Mouse (Mus musculus) lung, embryonic 16.5 days (tissue): ENCODE measurements at regions not wholly inside any gene's neighbourhood (a gene's known extent, or its start where the extent isn't known, plus 50 kb on each side); places are given as distances from the start of the nearest gene placed in this dataset.
"Not testable (repeated sequence)": the region's sequence is repeated elsewhere in the genome, so short reads cannot be mapped to it uniquely, and the experiment has no call there.

ENCODE experiments used
- ATAC-seq: fragments of 200-750 bp; cut with Nextera tagmentation; 2 replicates; pipeline ENCODE4 v1.8.0; 2017; ENCODE audit warnings: low read depth, mild to moderate bottlenecking, moderate library complexity
- H3K27ac ChIP-seq: fragments of 300-500 bp; sonication (generic); 2 replicates; pipeline ENCODE4 v1.5.1; 2014; ENCODE audit warnings: mild to moderate bottlenecking, control low read depth, low read length
- H3K27me3 ChIP-seq: fragments of 300-500 bp; sonication (generic); 2 replicates; pipeline ENCODE4 v1.6.1; 2014; ENCODE audit warnings: low read depth, low read length, mixed read lengths; ENCODE audit not compliant: control insufficient read depth, insufficient read depth
- H3K36me3 ChIP-seq: fragments of 300-500 bp; sonication (generic); 2 replicates; pipeline ENCODE4 v1.6.1; 2014; ENCODE audit warnings: low read length; ENCODE audit not compliant: control insufficient read depth, insufficient read depth
- H3K4me1 ChIP-seq: fragments of 300-500 bp; sonication (generic); replicated peaks from 2 replicates; pipeline ENCODE4 v1.6.1; 2014; ENCODE audit warnings: low read length, mixed read lengths; ENCODE audit not compliant: control insufficient read depth, insufficient read depth
- H3K4me2 ChIP-seq: fragments of 300-500 bp; sonication (generic); 2 replicates; pipeline ENCODE4 v1.6.1; 2014; ENCODE audit warnings: low read depth, low read length, control low read depth
- H3K4me3 ChIP-seq: fragments of 300-500 bp; sonication (generic); 2 replicates; pipeline ENCODE4 v1.5.1; 2014; ENCODE audit warnings: mild to moderate bottlenecking, low read length, control low read depth
- H3K9ac ChIP-seq: fragments of 300-500 bp; sonication (generic); 2 replicates; pipeline ENCODE4 v1.6.1; 2014; ENCODE audit warnings: low read length, control low read depth
- H3K9me3 ChIP-seq: fragments of 300-500 bp; sonication (generic); 2 replicates; pipeline ENCODE4 v1.6.1; 2016; ENCODE audit warnings: low read length; ENCODE audit not compliant: control insufficient read depth
- WGBS: fragments of 180-500 bp; shearing (Covaris S2); extraction: QIAGEN DNeasy Blood & Tissue Kit; methylation state at CpG from one replicate; pipeline ENCODE4 v1.1.7; 2014; 5-methylcytosine and 5-hydroxymethylcytosine counted together

DNA sequence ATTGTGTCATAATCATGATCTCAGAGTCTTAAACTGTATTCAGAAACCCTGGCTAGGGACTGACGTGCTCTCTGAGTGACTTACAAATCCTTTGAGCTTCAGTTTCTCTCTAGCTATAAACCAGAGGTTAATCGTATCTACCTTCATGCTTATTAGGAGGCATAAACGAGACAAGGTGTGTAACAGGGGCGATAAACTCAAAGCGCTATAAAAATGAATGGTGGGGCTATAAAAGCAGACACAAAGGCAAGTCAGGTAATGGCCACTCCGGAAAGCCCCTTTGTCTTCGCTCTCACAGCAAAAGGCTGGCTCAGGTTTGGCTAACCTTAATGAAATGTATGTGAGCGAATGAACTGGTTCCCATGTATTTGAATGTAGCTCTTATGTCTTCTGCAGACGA, 94.6 kb downstream of the Gm9817 start:
- Histone ChIP-seq H3K9me3 (no peaks in the 10 kb centered on the region), H3K36me3 (no peaks in the 10 kb centered on the region), H3K4me3 (no peak overlapping the region), H3K4me2 (no peak overlapping the region), H3K4me1 (no peaks in the 10 kb centered on the region), H3K27me3 (no peaks in the 10 kb centered on the region), H3K27ac (no peak overlapping the region), H3K9ac (no peak overlapping the region)
- 90% methylated on average over 9 of the region's 9 CpGs for WGBS
- ATAC-seq, result no peak

DNA sequence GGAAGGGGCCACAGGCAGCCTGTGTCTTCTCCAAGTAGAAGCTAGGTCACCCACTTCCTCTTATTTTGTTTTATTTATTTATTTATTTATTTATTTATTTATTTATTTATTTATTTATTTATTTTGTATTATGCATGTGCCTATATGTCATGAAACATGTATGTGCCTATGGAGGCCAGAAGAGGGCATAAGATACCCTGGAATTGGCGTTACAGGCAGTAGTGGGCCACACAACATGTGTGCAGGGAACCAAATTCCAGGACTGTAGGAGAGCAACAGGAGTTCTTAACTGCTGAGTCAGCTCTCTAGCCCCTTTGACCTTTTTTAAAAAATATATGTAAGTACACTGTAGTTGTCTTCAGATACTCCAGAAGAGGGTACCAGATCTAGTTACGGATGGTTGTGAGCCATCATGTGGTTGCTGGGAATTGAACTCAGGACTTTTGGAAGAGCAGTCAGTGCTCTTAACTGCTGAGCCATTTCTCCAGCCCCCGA, 97.3 kb downstream of the Gm9817 start:
- H3K4me1 ChIP-seq, ATAC-seq, H3K9ac ChIP-seq, H3K36me3 ChIP-seq, H3K27me3 ChIP-seq, H3K4me3 ChIP-seq, H3K9me3 ChIP-seq, H3K27ac ChIP-seq, H3K4me2 ChIP-seq: not testable (repeated sequence)
- WGBS, result 91% methylated on average over 3 of the region's 3 CpGs

GRCm38 (mm10) chr13:45181529-45182230, 103.2 kb downstream of the Gm9817 start:
- 86% methylated on average over 1 of the region's 1 CpGs for whole genome bisulfite sequencing
- no peaks in the 10 kb centered on the region for H3K9me3 ChIP-seq
- H3K27ac ChIP-seq, result no peak overlapping the region
- no peak overlapping the region for H3K4me2 ChIP-seq
- no peak overlapping the region for H3K4me3 ChIP-seq
- no peak for ATAC-seq
- H3K36me3 ChIP-seq, result no peaks in the 10 kb centered on the region
- H3K4me1 ChIP-seq, result no peaks in the 10 kb centered on the region
- no peaks in the 10 kb centered on the region for H3K27me3 ChIP-seq
- no peak overlapping the region for H3K9ac ChIP-seq

- Histone ChIP-seq H3K4me2 (no peak overlapping the region), H3K4me3 (no peak overlapping the region), H3K4me1 (no peaks in the 10 kb centered on the region), H3K9ac (no peak overlapping the region), H3K36me3 (no peaks in the 10 kb centered on the region), H3K27me3 (no peaks in the 10 kb centered on the region), H3K9me3 (no peaks in the 10 kb centered on the region), H3K27ac (no peak overlapping the region)
- no peak for ATAC-seq
- 56% methylated on average over 6 of the region's 6 CpGs for WGBS
Measured at GRCm38 (mm10) chr13:45189389-45189788, 110.9 kb downstream of the Gm9817 start.

GRCm38 (mm10) chr13:45190151-45190550, 111.7 kb downstream of the Gm9817 start:
- no peaks in the 10 kb centered on the region for H3K27me3 ChIP-seq
- ATAC-seq, result no peak
- H3K27ac ChIP-seq, result no peak overlapping the region
- no peak overlapping the region for H3K4me2 ChIP-seq
- no peaks in the 10 kb centered on the region for H3K4me1 ChIP-seq
- no peaks in the 10 kb centered on the region for H3K36me3 ChIP-seq
- no peak overlapping the region for H3K4me3 ChIP-seq
- WGBS, result 62% methylated on average over 4 of the region's 4 CpGs
- H3K9ac ChIP-seq, result no peak overlapping the region
- H3K9me3 ChIP-seq, result no peaks in the 10 kb centered on the region

DNA sequence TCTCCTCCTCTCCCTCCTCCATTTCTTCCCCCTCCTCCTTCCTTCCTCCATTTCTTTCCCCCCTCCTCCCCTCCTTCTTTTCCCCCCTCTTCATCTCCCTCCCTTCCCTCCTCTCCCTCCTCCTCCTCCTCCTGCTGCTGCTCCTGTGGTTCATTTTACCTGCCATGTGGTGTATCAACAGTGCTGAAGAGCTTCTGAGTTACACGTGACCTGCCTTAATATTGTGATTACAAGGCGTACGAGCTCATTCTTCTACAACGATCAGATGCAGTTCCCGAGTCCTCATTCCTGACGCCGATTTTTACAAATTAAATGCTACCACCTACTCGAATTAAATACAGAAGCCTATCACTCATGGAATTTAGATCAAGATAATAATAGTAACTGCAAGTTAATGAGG, 113.6 kb downstream of the Gm9817 start:
- no peak for ATAC-seq

GRCm38 (mm10) chr13:45195562-45195961, 117.1 kb downstream of the Gm9817 start:
- 39% methylated on average over 2 of the region's 2 CpGs for WGBS
- H3K36me3 ChIP-seq, result no peaks in the 10 kb centered on the region
- H3K9me3 ChIP-seq, result no peaks in the 10 kb centered on the region
- H3K4me2 ChIP-seq, result no peak overlapping the region
- no peak overlapping the region for H3K27ac ChIP-seq
- no peaks in the 10 kb centered on the region for H3K27me3 ChIP-seq
- peaks cover 2% of the 10 kb centered on the region; the same call in 1 of the 2 replicates for H3K4me1 ChIP-seq
- no peak for ATAC-seq
- no peak overlapping the region for H3K9ac ChIP-seq
- H3K4me3 ChIP-seq, result no peak overlapping the region

More for the DNA sequence above, 113.6 kb downstream of the Gm9817 start:
- no peaks in the 10 kb centered on the region for H3K27me3 ChIP-seq
- H3K9ac ChIP-seq, result no peak overlapping the region
- H3K36me3 ChIP-seq, result no peaks in the 10 kb centered on the region
- H3K4me1 ChIP-seq, result no peaks in the 10 kb centered on the region
- WGBS, result 52% methylated on average over 8 of the region's 8 CpGs
- no peak overlapping the region for H3K4me3 ChIP-seq
- H3K9me3 ChIP-seq, result no peaks in the 10 kb centered on the region
- no peak overlapping the region for H3K27ac ChIP-seq
- no peak overlapping the region for H3K4me2 ChIP-seq

GRCm38 (mm10) chr13:45196363-45196762, 117.9 kb downstream of the Gm9817 start:
- H3K27me3 ChIP-seq, result no peaks in the 10 kb centered on the region
- H3K9ac ChIP-seq, result no peak overlapping the region
- no peak for ATAC-seq
- no peaks in the 10 kb centered on the region for H3K36me3 ChIP-seq
- no peak overlapping the region for H3K4me3 ChIP-seq
- no peak overlapping the region for H3K4me2 ChIP-seq
- H3K27ac ChIP-seq, result no peak overlapping the region
- no peaks in the 10 kb centered on the region for H3K9me3 ChIP-seq
- peaks cover 2% of the 10 kb centered on the region; the same call in 1 of the 2 replicates for H3K4me1 ChIP-seq

DNA sequence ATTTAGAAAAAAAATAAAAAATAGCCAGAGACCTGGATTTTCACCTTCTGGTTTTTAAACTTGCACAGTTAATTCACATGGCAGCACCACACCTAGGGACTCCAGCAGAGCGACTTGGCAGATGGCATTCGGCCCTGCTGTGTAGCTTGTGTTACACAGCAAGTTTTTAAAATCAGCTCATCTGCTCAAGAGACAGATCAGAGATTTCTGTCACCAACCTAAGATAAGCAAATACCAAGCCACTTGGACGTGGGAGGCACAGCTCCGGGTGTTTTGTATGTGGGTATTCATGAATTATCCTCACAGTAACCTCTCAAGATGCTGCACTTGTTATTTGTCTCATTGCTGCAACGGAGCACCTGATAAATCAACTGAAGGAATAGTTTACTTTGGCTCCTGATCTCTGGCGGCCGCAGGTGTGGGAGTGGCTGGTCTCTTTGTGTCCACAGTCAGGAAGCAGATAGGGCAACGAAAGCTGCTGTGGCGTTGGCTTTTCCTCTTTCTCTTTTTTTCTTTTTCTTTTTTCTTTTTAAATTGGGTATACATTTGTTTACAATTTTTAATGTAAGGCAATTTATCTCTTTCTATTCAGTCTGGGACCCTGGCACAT, 122.1 kb downstream of the Gm9817 start:
- H3K36me3 ChIP-seq, result no peaks in the 10 kb centered on the region
- peaks cover 5% of the 10 kb centered on the region; the same call in 1 of the 2 replicates for H3K4me1 ChIP-seq
- WGBS, result 17% methylated on average over 9 of the region's 9 CpGs
- no peak for ATAC-seq
- no peak overlapping the region for H3K27ac ChIP-seq
- no peak overlapping the region for H3K4me3 ChIP-seq
- H3K27me3 ChIP-seq, result no peaks in the 10 kb centered on the region
- no peak overlapping the region for H3K9ac ChIP-seq
- H3K4me2 ChIP-seq, result no peak overlapping the region
- no peaks in the 10 kb centered on the region for H3K9me3 ChIP-seq
